Mouse (Mus musculus) lung, embryonic 14.5 days (tissue): ENCODE results near the gene Lin7a. TPM values are rescaled to one million over a fixed set of nuclear protein-coding genes. Genes with fewer than 3 reads are reported as not detected.

Experiments used
- ATAC-seq: fragments of 200-750 bp; cut with Nextera tagmentation; 2 replicates; pipeline ENCODE4 v1.8.0; 2017; ENCODE audit warnings: mild to moderate bottlenecking, moderate TSS enrichment, moderate library complexity; ENCODE audit not compliant: insufficient read depth
- DNase-seq: peaks from one replicate; pipeline ENCODE4 v3.0.0-alpha.2; 2015
- H3K27ac ChIP-seq: fragments of 300-500 bp; sonication (generic); 2 replicates; pipeline ENCODE4 v1.5.1; 2014; ENCODE audit warnings: low read depth, mild to moderate bottlenecking, moderate library complexity
- H3K27me3 ChIP-seq: fragments of 300-500 bp; sonication (generic); 2 replicates; pipeline ENCODE4 v1.6.1; 2014; ENCODE audit warnings: low read length, control low read depth; ENCODE audit not compliant: insufficient read depth
- H3K36me3 ChIP-seq: fragments of 300-500 bp; sonication (generic); 2 replicates; pipeline ENCODE4 v1.6.1; 2014; ENCODE audit warnings: control low read depth; ENCODE audit not compliant: insufficient read depth
- H3K4me1 ChIP-seq: fragments of 300-500 bp; sonication (generic); 2 replicates; pipeline ENCODE4 v1.6.1; 2014; ENCODE audit warnings: antibody characterized with exemption, control low read depth; ENCODE audit not compliant: insufficient read depth
- H3K4me2 ChIP-seq: fragments of 300-500 bp; sonication (generic); 2 replicates; pipeline ENCODE4 v1.6.1; 2014; ENCODE audit warnings: mild to moderate bottlenecking
- H3K4me3 ChIP-seq: fragments of 300-500 bp; sonication (generic); 2 replicates; pipeline ENCODE4 v1.5.1; 2014; ENCODE audit warnings: low read depth, low read length
- H3K9ac ChIP-seq: fragments of 300-500 bp; sonication (generic); 2 replicates; pipeline ENCODE4 v1.6.1; 2014
- H3K9me3 ChIP-seq: fragments of 300-500 bp; sonication (generic); 2 replicates; pipeline ENCODE4 v1.6.1; 2016; ENCODE audit warnings: low read depth, low read length, control low read depth
- CTCF ChIP-seq: IDR thresholded peaks from 2 replicates; pipeline ENCODE4 v1.5.1; 2016; ENCODE audit warnings: antibody characterized with exemption, low read depth
- WGBS: fragments of 180-500 bp; shearing (Covaris S2); extraction: QIAGEN DNeasy Blood & Tissue Kit; methylation state at CpG from one replicate; pipeline ENCODE4 v1.1.7; 2014; 5-methylcytosine and 5-hydroxymethylcytosine counted together
- polyA plus RNA-seq: library from polyadenylated mRNA; unstranded; fragments of >200 nt; fragmentation: Nextera tagmentation; extraction: Ambion mirVana; gene quantifications from 2 replicates; pipeline ENCODE4 v1.2.1, GENCODE M21; 2014

Gene Lin7a
- polyA plus RNA-seq, 1 experiment from 2014 or later: 12.5 TPM

DNA sequence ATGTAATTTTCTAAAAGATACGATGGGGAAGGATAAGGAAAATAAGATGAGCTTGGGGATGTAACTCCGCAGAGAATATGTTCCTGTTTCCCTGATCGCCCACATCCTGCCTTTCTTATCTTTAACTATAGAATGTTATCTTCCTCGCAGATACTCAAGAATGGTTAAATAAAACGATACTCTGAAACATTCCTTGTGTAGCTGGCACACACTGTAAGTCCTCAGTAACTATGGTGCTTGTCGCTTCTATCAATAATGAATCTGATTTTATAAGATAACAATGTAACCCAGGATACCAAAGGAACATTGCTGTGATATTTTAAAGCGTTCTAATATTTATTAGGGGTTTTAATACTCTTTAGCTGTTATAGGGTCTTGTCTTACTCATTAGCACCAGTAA, 22.4 kb upstream of the Lin7a start:
- WGBS: 60% methylated on average over 7 of the region's 7 CpGs
- Histone ChIP-seq H3K4me3 (no peak overlapping the region), H3K27me3 (no peaks in the 10 kb centered on the region), H3K4me1 (no peaks in the 10 kb centered on the region), H3K9ac (no peak overlapping the region), H3K9me3 (no peaks in the 10 kb centered on the region), H3K4me2 (no peak overlapping the region), H3K36me3 (no peaks in the 10 kb centered on the region), H3K27ac (no peak overlapping the region)
- no peak for ATAC-seq
- DNase-seq: no peak
- no peak for TF ChIP-seq CTCF

- WGBS: 52% methylated on average over 5 of the region's 5 CpGs
- no peak overlapping the region for H3K4me2 ChIP-seq
- no peaks in the 10 kb centered on the region for H3K9me3 ChIP-seq
- H3K27ac ChIP-seq: no peak overlapping the region
- H3K36me3 ChIP-seq: no peaks in the 10 kb centered on the region
- H3K9ac ChIP-seq: no peak overlapping the region
- H3K4me1 ChIP-seq: no peaks in the 10 kb centered on the region
- ATAC-seq: no peak
- no peak for TF ChIP-seq CTCF
- no peaks in the 10 kb centered on the region for H3K27me3 ChIP-seq
- no peak for DNase-seq
- no peak overlapping the region for H3K4me3 ChIP-seq
Measured at GRCm38 (mm10) chr10:107249606-107250186, 21.8 kb upstream of the Lin7a start.

DNA sequence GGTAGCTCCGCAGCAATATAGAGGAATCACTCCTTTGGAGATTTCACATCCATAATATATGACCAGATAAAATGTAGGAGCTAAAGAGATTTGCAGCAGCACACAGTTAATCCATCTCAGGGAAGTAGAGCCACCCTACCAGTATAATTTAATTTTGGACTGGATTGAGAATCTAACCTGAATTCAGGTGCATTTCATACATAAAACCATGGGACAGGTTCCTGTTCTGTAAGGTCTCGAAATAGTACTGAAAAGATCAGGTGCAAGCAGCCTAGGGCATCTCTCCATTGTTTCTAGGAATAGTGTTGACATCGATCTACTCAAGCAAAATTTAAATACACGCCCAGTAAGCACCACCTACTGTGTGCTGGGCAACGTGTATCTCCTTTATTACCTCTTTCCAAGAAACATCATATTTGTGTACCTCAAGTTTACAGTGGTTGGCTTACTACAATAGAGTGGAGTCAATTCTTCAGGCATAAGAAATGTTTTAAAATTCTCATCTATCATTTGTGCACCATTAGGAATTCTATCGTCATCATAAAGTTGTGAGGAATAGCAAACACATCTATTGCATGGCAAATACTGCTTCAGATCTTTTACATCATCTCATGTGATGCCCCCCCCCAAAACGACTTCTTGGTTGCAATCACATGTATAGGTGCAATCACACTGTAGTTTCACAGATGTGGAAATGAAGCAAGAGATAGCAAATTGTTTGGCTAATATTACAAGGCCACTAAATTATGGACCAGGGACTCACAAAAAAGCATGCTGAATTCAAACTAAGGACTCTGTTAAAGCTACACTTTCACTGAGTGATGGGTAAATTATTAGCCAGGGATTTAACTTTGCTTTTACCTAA, 20.9 kb upstream of the Lin7a start:
- Histone ChIP-seq H3K4me2 (no peak overlapping the region), H3K27ac (no peak overlapping the region), H3K27me3 (no peaks in the 10 kb centered on the region), H3K36me3 (no peaks in the 10 kb centered on the region), H3K9me3 (no peaks in the 10 kb centered on the region), H3K4me1 (no peaks in the 10 kb centered on the region), H3K4me3 (no peak overlapping the region), H3K9ac (no peak overlapping the region)
- DNase-seq: no peak
- TF ChIP-seq CTCF: no peak
- 73% methylated on average over 7 of the region's 7 CpGs for WGBS
- ATAC-seq: no peak

GRCm38 (mm10) chr10:107251271-107251670, 20.2 kb upstream of the Lin7a start:
- ATAC-seq: no peak
- no peak for TF ChIP-seq CTCF
- H3K4me2 ChIP-seq: no peak overlapping the region
- H3K27ac ChIP-seq: no peak overlapping the region
- H3K27me3 ChIP-seq: no peaks in the 10 kb centered on the region
- no peaks in the 10 kb centered on the region for H3K36me3 ChIP-seq
- H3K9me3 ChIP-seq: no peaks in the 10 kb centered on the region
- no peak overlapping the region for H3K4me3 ChIP-seq
- no peaks in the 10 kb centered on the region for H3K4me1 ChIP-seq
- no peak for DNase-seq
- H3K9ac ChIP-seq: no peak overlapping the region
- WGBS: 77% methylated on average over 2 of the region's 2 CpGs

GRCm38 (mm10) chr10:107251801-107252502, 19.5 kb upstream of the Lin7a start:
- TF ChIP-seq CTCF: no peak
- no peaks in the 10 kb centered on the region for H3K36me3 ChIP-seq
- H3K27me3 ChIP-seq: no peaks in the 10 kb centered on the region
- DNase-seq (no peak), ATAC-seq (no peak)
- WGBS: 78% methylated on average over 2 of the region's 2 CpGs
- no peaks in the 10 kb centered on the region for H3K4me1 ChIP-seq
- H3K9ac ChIP-seq: no peak overlapping the region
- H3K4me3 ChIP-seq: no peak overlapping the region
- no peaks in the 10 kb centered on the region for H3K9me3 ChIP-seq
- H3K4me2 ChIP-seq: no peak overlapping the region
- H3K27ac ChIP-seq: no peak overlapping the region

- Histone ChIP-seq H3K4me2 (no peak overlapping the region), H3K9me3 (no peaks in the 10 kb centered on the region), H3K4me1 (no peaks in the 10 kb centered on the region), H3K4me3 (no peak overlapping the region), H3K36me3 (no peaks in the 10 kb centered on the region), H3K9ac (no peak overlapping the region), H3K27ac (no peak overlapping the region), H3K27me3 (no peaks in the 10 kb centered on the region)
- no peak for TF ChIP-seq CTCF
- ATAC-seq (no peak), DNase-seq (no peak)
- 79% methylated on average over 3 of the region's 3 CpGs for WGBS
Measured at GRCm38 (mm10) chr10:107252503-107252815, 19.0 kb upstream of the Lin7a start.
